Mouse (Mus musculus): ENCODE data around the gene Zcchc3. TPM values are rescaled to one million over a fixed set of nuclear protein-coding genes. Genes with fewer than 3 reads are reported as not detected.

Gene Zcchc3
- polyA plus RNA-seq, 1 experiment from 2014 or later: 58.3 TPM

- Histone ChIP-seq H3K36me3 (replicated peaks) (peaks cover 18% of the 10 kb centered on the region), H3K9me3 (no peaks in the 10 kb centered on the region), H3K4me3 (peak overlapping the region; percentile 94), H3K27ac (replicated peaks) (peak overlapping the region; percentile 99), H3K4me1 (peaks cover 50% of the 10 kb centered on the region), H3K27me3 (replicated peaks; ENCODE audit: low read depth, poor library complexity, severe bottlenecking) (no peaks in the 10 kb centered on the region)
- peak; percentile 97 for DNase-seq (ENCODE audit: low spot score)
- under 1% methylated on average over 38 of the region's 38 CpGs for WGBS
These were observed 16.1 kb downstream of the Zcchc3 start for GRCm38 (mm10) chr2:152398691-152399090.

GRCm38 (mm10) chr2:152397680-152398435 lies 17.0 kb downstream of the Zcchc3 start, which contains the start of gene Sox12:
TSS of gene Sox12 (minus strand) at chr2:152398063.
- 2% methylated on average over 104 of the region's 104 CpGs for WGBS
- peaks cover 58% of the 10 kb centered on the region for H3K4me1 ChIP-seq

GRCm38 (mm10) chr2:152397004-152397589 lies 17.7 kb downstream of the Zcchc3 start:
- WGBS: under 1% methylated on average over 77 of the region's 77 CpGs
- Histone ChIP-seq H3K4me3 (peak overlapping the region; percentile 94), H3K9me3 (no peaks in the 10 kb centered on the region), H3K36me3 (replicated peaks) (peaks cover 19% of the 10 kb centered on the region), H3K27ac (replicated peaks) (peak overlapping the region; percentile 99), H3K27me3 (replicated peaks; ENCODE audit: low read depth, poor library complexity, severe bottlenecking) (no peaks in the 10 kb centered on the region), H3K4me1 (peaks cover 60% of the 10 kb centered on the region)
- peak; percentile 86 for DNase-seq (ENCODE audit: low spot score)

More at GRCm38 (mm10) chr2:152397680-152398435, 17.0 kb downstream of the Zcchc3 start, which contains the start of gene Sox12:
- H3K27me3 ChIP-seq (replicated peaks; ENCODE audit: low read depth, poor library complexity, severe bottlenecking): no peaks in the 10 kb centered on the region
- H3K9me3 ChIP-seq: no peaks in the 10 kb centered on the region
- H3K36me3 ChIP-seq (replicated peaks): peaks cover 19% of the 10 kb centered on the region
- H3K27ac ChIP-seq (replicated peaks): peak within 1 kb of the TSS; percentile 99
- peak; percentile 99 for DNase-seq (ENCODE audit: low spot score)
- H3K4me3 ChIP-seq: peak within 1 kb of the TSS; percentile 94

GRCm38 (mm10) chr2:152396110-152397003 lies 18.5 kb downstream of the Zcchc3 start:
- peak; percentile 98 for DNase-seq (ENCODE audit: low spot score)
- peak overlapping the region; percentile 94 for H3K4me3 ChIP-seq
- WGBS: under 1% methylated on average over 46 of the region's 46 CpGs
- H3K27me3 ChIP-seq (replicated peaks; ENCODE audit: low read depth, poor library complexity, severe bottlenecking): no peaks in the 10 kb centered on the region
- no peaks in the 10 kb centered on the region for H3K9me3 ChIP-seq
- peaks cover 60% of the 10 kb centered on the region for H3K4me1 ChIP-seq
- peaks cover 19% of the 10 kb centered on the region for H3K36me3 ChIP-seq (replicated peaks)
- H3K27ac ChIP-seq (replicated peaks): peak overlapping the region; percentile 99

- peaks cover 59% of the 10 kb centered on the region for H3K4me1 ChIP-seq
- WGBS: 30% methylated on average over 13 of the region's 13 CpGs
- no peaks in the 10 kb centered on the region for H3K27me3 ChIP-seq (replicated peaks; ENCODE audit: low read depth, poor library complexity, severe bottlenecking)
- H3K9me3 ChIP-seq: no peaks in the 10 kb centered on the region
- peak overlapping the region; percentile 94 for H3K4me3 ChIP-seq
- no peak for DNase-seq (ENCODE audit: low spot score)
- peaks cover 19% of the 10 kb centered on the region for H3K36me3 ChIP-seq (replicated peaks)
- H3K27ac ChIP-seq (replicated peaks): peak overlapping the region; percentile 99; the same call in 1 of the 2 replicates
These were observed 19.4 kb downstream of the Zcchc3 start for GRCm38 (mm10) chr2:152395271-152395920.

GRCm38 (mm10) chr2:152393225-152394017 lies 21.4 kb downstream of the Zcchc3 start:
- peaks cover 19% of the 10 kb centered on the region for H3K36me3 ChIP-seq (replicated peaks)
- 50% methylated on average over 9 of the region's 9 CpGs for WGBS
- H3K4me3 ChIP-seq: peak overlapping the region; percentile 94
- no peak overlapping the region for H3K27ac ChIP-seq (replicated peaks)
- 0 out of 2 replicates have a peak, but pooled peaks cover 5% of the 10 kb centered on the region for H3K27me3 ChIP-seq (replicated peaks; ENCODE audit: low read depth, poor library complexity, severe bottlenecking)
- DNase-seq (ENCODE audit: low spot score): no peak
- no peaks in the 10 kb centered on the region for H3K9me3 ChIP-seq
- H3K4me1 ChIP-seq: peaks cover 39% of the 10 kb centered on the region

- peaks cover 19% of the 10 kb centered on the region for H3K36me3 ChIP-seq (replicated peaks)
- peaks cover 35% of the 10 kb centered on the region for H3K4me1 ChIP-seq
- DNase-seq (ENCODE audit: low spot score): peak; percentile 45
- 0 out of 2 replicates have a peak, but pooled peaks cover 5% of the 10 kb centered on the region for H3K27me3 ChIP-seq (replicated peaks; ENCODE audit: low read depth, poor library complexity, severe bottlenecking)
- H3K27ac ChIP-seq (replicated peaks): no peak overlapping the region
- H3K9me3 ChIP-seq: no peaks in the 10 kb centered on the region
- H3K4me3 ChIP-seq: no peak overlapping the region
- WGBS: 17% methylated on average over 3 of the region's 3 CpGs
These were observed 22.0 kb downstream of the Zcchc3 start for GRCm38 (mm10) chr2:152392786-152393185.

- Histone ChIP-seq H3K4me3 (no peak overlapping the region), H3K27me3 (replicated peaks; ENCODE audit: low read depth, poor library complexity, severe bottlenecking) (0 out of 2 replicates have a peak, but pooled peaks cover 5% of the 10 kb centered on the region), H3K36me3 (replicated peaks) (no peaks in the 10 kb centered on the region), H3K27ac (replicated peaks) (no peak overlapping the region), H3K4me1 (no peaks in the 10 kb centered on the region), H3K9me3 (0 out of 2 replicates have a peak, but pooled peaks cover 5% of the 10 kb centered on the region)
- WGBS: 88% methylated on average over 4 of the region's 4 CpGs
- no peak for DNase-seq (ENCODE audit: low spot score)
These were observed 30.6 kb downstream of the Zcchc3 start for GRCm38 (mm10) chr2:152384191-152384590.

GRCm38 (mm10) chr2:152376345-152376741 lies 38.5 kb downstream of the Zcchc3 start, which contains the start of gene Nrsn2:
TSS of gene Nrsn2 (minus strand) at chr2:152376638.
- peak; percentile 67 for DNase-seq (ENCODE audit: low spot score)
- H3K9me3 ChIP-seq: no peaks in the 10 kb centered on the region
- no peaks in the 10 kb centered on the region for H3K36me3 ChIP-seq (replicated peaks)
- H3K27me3 ChIP-seq (replicated peaks; ENCODE audit: low read depth, poor library complexity, severe bottlenecking): peaks cover 48% of the 10 kb centered on the region
- WGBS: 4% methylated on average over 16 of the region's 16 CpGs
- peaks cover 30% of the 10 kb centered on the region for H3K4me1 ChIP-seq
- H3K27ac ChIP-seq (replicated peaks): peak within 1 kb of the TSS; percentile 69
- H3K4me3 ChIP-seq: peak within 1 kb of the TSS; percentile 47

- Histone ChIP-seq H3K27me3 (replicated peaks; ENCODE audit: low read depth, poor library complexity, severe bottlenecking) (peaks cover 48% of the 10 kb centered on the region), H3K27ac (replicated peaks) (peak overlapping the region; percentile 69), H3K9me3 (no peaks in the 10 kb centered on the region), H3K4me3 (peak overlapping the region; percentile 47), H3K36me3 (replicated peaks) (no peaks in the 10 kb centered on the region), H3K4me1 (peaks cover 30% of the 10 kb centered on the region)
- 4% methylated on average over 21 of the region's 21 CpGs for WGBS
- peak; percentile 78 for DNase-seq (ENCODE audit: low spot score)
These were observed 39.0 kb downstream of the Zcchc3 start for GRCm38 (mm10) chr2:152375652-152376344.

- Histone ChIP-seq H3K9me3 (no peaks in the 10 kb centered on the region), H3K27ac (replicated peaks) (no peak overlapping the region), H3K27me3 (replicated peaks; ENCODE audit: low read depth, poor library complexity, severe bottlenecking) (peaks cover 58% of the 10 kb centered on the region), H3K36me3 (replicated peaks) (no peaks in the 10 kb centered on the region), H3K4me3 (no peak overlapping the region), H3K4me1 (peaks cover 38% of the 10 kb centered on the region)
- DNase-seq (ENCODE audit: low spot score): no peak
- 88% methylated on average over 9 of the region's 9 CpGs for WGBS
These were observed 41.3 kb downstream of the Zcchc3 start for GRCm38 (mm10) chr2:152373547-152373946.

Measured in embryonic facial prominence, embryonic 10.5 days (tissue).